Mouse (Mus musculus): ENCODE results near the gene Schip1. TPM values are rescaled to one million over a fixed set of nuclear protein-coding genes. Genes with fewer than 3 reads are reported as not detected.

Schip1 gene
- total RNA-seq, 2 experiments from 2014 or later = 317 to 338 TPM

Other genes with a start within 250 kb of the Schip1 start
- 1 to 10 TPM; 4.1 to 5.8 TPM for gene Iqcj, start 172.6 kb upstream of the Schip1 start, total RNA-seq (2021)
- 10 to 100 TPM; 11.6 to 12.9 TPM for gene Iqschfp, start 172.6 kb upstream of the Schip1 start, total RNA-seq (2021)